Mouse (Mus musculus): Measurements from ENCODE around the gene Deaf1. TPM values are rescaled to one million over a fixed set of nuclear protein-coding genes. Genes with fewer than 3 reads are reported as not detected.
A peak's percentile ranks its signal among the peaks of the same experiment; 100 is the strongest.

The Deaf1 gene
- total and polyA plus RNA-seq, 2 experiments from 2014 or later: 218 to 237 TPM

- no peaks in the 10 kb centered on the region for H3K4me1 ChIP-seq (ENCODE audit: insufficient read depth, low read length)
- no peak for TF ChIP-seq CTCF (IDR thresholded peaks at IDR 0.05; ENCODE audit: low read depth)
- ATAC-seq (peak; percentile 58; the same call in 1 of the 2 replicates), DNase-seq (ENCODE audit: low spot score) (peak; percentile 40)
- no peaks in the 10 kb centered on the region for H3K27me3 ChIP-seq (ENCODE audit: insufficient read depth, low read length)
- H3K9ac ChIP-seq (replicated peaks; ENCODE audit: low read length): peak within 1 kb of the TSS; percentile 35
- H3K4me3 ChIP-seq (ENCODE audit: low read length): peak within 1 kb of the TSS; percentile 36
- H3K9me3 ChIP-seq (ENCODE audit: low read length): no peaks in the 10 kb centered on the region
- WGBS: 13% methylated on average over 25 of the region's 25 CpGs
- H3K27ac ChIP-seq: no peak within 1 kb of the TSS
- H3K4me2 ChIP-seq (ENCODE audit: low read depth, low read length): peak within 1 kb of the TSS; percentile 61
- H3K36me3 ChIP-seq (ENCODE audit: insufficient read depth, low read length): peaks cover 31% of the 10 kb centered on the region
Observed at GRCm38 (mm10) chr7:141265739-141266561, 61.5 kb downstream of the Deaf1 start, which contains the start of gene Irf7. Gene Irf7 (minus strand): TSS chr7:141266481.

GRCm38 (mm10) chr7:141265411-141265738, 62.1 kb downstream of the Deaf1 start:
- H3K4me2 ChIP-seq (ENCODE audit: low read depth, low read length): peak overlapping the region; percentile 61
- H3K27ac ChIP-seq: no peak overlapping the region
- peaks cover 36% of the 10 kb centered on the region for H3K36me3 ChIP-seq (ENCODE audit: insufficient read depth, low read length)
- DNase-seq (ENCODE audit: low spot score) (no peak), ATAC-seq (no peak)
- no peaks in the 10 kb centered on the region for H3K4me1 ChIP-seq (ENCODE audit: insufficient read depth, low read length)
- H3K4me3 ChIP-seq (ENCODE audit: low read length): no peak overlapping the region
- no peaks in the 10 kb centered on the region for H3K9me3 ChIP-seq (ENCODE audit: low read length)
- WGBS: 34% methylated on average over 11 of the region's 11 CpGs
- TF ChIP-seq CTCF (IDR thresholded peaks at IDR 0.05; ENCODE audit: low read depth): no peak; the same call in 1 of the 2 replicates
- no peaks in the 10 kb centered on the region for H3K27me3 ChIP-seq (ENCODE audit: insufficient read depth, low read length)
- H3K9ac ChIP-seq (replicated peaks; ENCODE audit: low read length): no peak overlapping the region

- TF ChIP-seq CTCF (IDR thresholded peaks at IDR 0.05; ENCODE audit: low read depth): peak; percentile 61
- DNase-seq (ENCODE audit: low spot score) (peak; percentile 36), ATAC-seq (peak; percentile 52; the same call in 1 of the 2 replicates)
- Histone ChIP-seq H3K36me3 (ENCODE audit: insufficient read depth, low read length) (peaks cover 41% of the 10 kb centered on the region), H3K9ac (replicated peaks; ENCODE audit: low read length) (no peak overlapping the region), H3K4me1 (ENCODE audit: insufficient read depth, low read length) (no peaks in the 10 kb centered on the region), H3K4me3 (ENCODE audit: low read length) (no peak overlapping the region), H3K27ac (no peak overlapping the region), H3K9me3 (ENCODE audit: low read length) (no peaks in the 10 kb centered on the region), H3K27me3 (ENCODE audit: insufficient read depth, low read length) (no peaks in the 10 kb centered on the region), H3K4me2 (ENCODE audit: low read depth, low read length) (peak overlapping the region; percentile 61; the same call in 1 of the 2 replicates)
- 40% methylated on average over 12 of the region's 12 CpGs for WGBS
Observed at GRCm38 (mm10) chr7:141264761-141265410, 62.6 kb downstream of the Deaf1 start.

- no peak for DNase-seq (ENCODE audit: low spot score)
- Histone ChIP-seq H3K4me1 (ENCODE audit: insufficient read depth, low read length) (no peaks in the 10 kb centered on the region), H3K27ac (no peak overlapping the region), H3K4me2 (ENCODE audit: low read depth, low read length) (no peak overlapping the region), H3K9me3 (ENCODE audit: low read length) (no peaks in the 10 kb centered on the region), H3K27me3 (ENCODE audit: insufficient read depth, low read length) (no peaks in the 10 kb centered on the region), H3K9ac (replicated peaks; ENCODE audit: low read length) (no peak overlapping the region), H3K36me3 (ENCODE audit: insufficient read depth, low read length) (peaks cover 48% of the 10 kb centered on the region), H3K4me3 (ENCODE audit: low read length) (no peak overlapping the region)
- WGBS: 76% methylated on average over 11 of the region's 11 CpGs
- no peak for TF ChIP-seq CTCF (IDR thresholded peaks at IDR 0.05; ENCODE audit: low read depth)
- ATAC-seq: no peak
Observed at GRCm38 (mm10) chr7:141264041-141264700, 63.3 kb downstream of the Deaf1 start.

DNA sequence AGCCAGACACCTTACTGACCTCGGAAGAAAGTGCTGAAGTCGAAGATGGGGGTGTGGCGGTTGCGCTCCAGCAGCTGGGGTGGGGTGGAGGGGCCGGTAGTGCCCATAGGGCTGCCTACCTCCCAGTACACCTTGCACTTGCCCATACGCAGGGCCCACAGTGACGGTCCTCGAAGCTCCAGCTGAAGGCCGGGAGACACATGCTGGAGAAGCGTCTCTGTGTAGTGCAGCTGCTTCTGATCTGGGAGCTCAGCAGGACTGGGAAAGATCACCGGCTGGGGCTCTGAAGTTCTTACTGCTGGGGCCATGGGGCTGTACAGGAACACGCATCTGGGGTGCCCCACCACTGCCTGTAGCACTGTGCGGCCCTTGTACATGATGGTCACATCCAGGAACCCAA, 63.9 kb downstream of the Deaf1 start:
- WGBS: 91% methylated on average over 13 of the region's 13 CpGs
- no peak overlapping the region for H3K27ac ChIP-seq
- H3K9me3 ChIP-seq (ENCODE audit: low read length): no peaks in the 10 kb centered on the region
- H3K27me3 ChIP-seq (ENCODE audit: insufficient read depth, low read length): no peaks in the 10 kb centered on the region
- no peak for TF ChIP-seq CTCF (IDR thresholded peaks at IDR 0.05; ENCODE audit: low read depth)
- H3K36me3 ChIP-seq (ENCODE audit: insufficient read depth, low read length): peaks cover 54% of the 10 kb centered on the region
- no peak for DNase-seq (ENCODE audit: low spot score)
- no peak overlapping the region for H3K4me3 ChIP-seq (ENCODE audit: low read length)
- H3K9ac ChIP-seq (replicated peaks; ENCODE audit: low read length): no peak overlapping the region
- ATAC-seq: no peak
- no peaks in the 10 kb centered on the region for H3K4me1 ChIP-seq (ENCODE audit: insufficient read depth, low read length)
- no peak overlapping the region for H3K4me2 ChIP-seq (ENCODE audit: low read depth, low read length)

- no peak overlapping the region for H3K9ac ChIP-seq (replicated peaks; ENCODE audit: low read length)
- H3K27me3 ChIP-seq (ENCODE audit: insufficient read depth, low read length): no peaks in the 10 kb centered on the region
- no peak for DNase-seq (ENCODE audit: low spot score)
- no peak for ATAC-seq
- no peak for TF ChIP-seq CTCF (IDR thresholded peaks at IDR 0.05; ENCODE audit: low read depth)
- no peak overlapping the region for H3K4me2 ChIP-seq (ENCODE audit: low read depth, low read length)
- no peak overlapping the region for H3K4me3 ChIP-seq (ENCODE audit: low read length)
- H3K36me3 ChIP-seq (ENCODE audit: insufficient read depth, low read length): peaks cover 75% of the 10 kb centered on the region
- no peaks in the 10 kb centered on the region for H3K9me3 ChIP-seq (ENCODE audit: low read length)
- no peak overlapping the region for H3K27ac ChIP-seq
- 88% methylated on average over 3 of the region's 3 CpGs for WGBS
- H3K4me1 ChIP-seq (ENCODE audit: insufficient read depth, low read length): no peaks in the 10 kb centered on the region
Observed at GRCm38 (mm10) chr7:141261480-141261879, 66.0 kb downstream of the Deaf1 start.
